Mouse (Mus musculus) Patski (cell line): Measurements from ENCODE around the gene Slc25a33. TPM values are rescaled to one million over a fixed set of nuclear protein-coding genes. Genes with fewer than 3 reads are reported as not detected.

Experiments
- ATAC-seq: fragments of 100-300 bp; one replicate; pipeline ENCODE4 v1.8.0; 2021
- CTCF ChIA-PET: fragments of 350-600 bp; sonication (Branson Sonifier 250); formaldehyde crosslinking; loops from one replicate; lab custom pipeline; 2022; ENCODE audit warnings: inconsistent platforms; lab: Charles Lee
- POLR2A ChIA-PET: fragments of 350-600 bp; sonication (Branson Sonifier 250); formaldehyde crosslinking; loops from one replicate; lab custom pipeline; 2022; ENCODE audit warnings: antibody characterized with exemption, inconsistent platforms; lab: Charles Lee
- DNase-seq: peaks from one replicate; pipeline ENCODE4 v3.0.0-alpha.2; 2011; ENCODE audit warnings: low read depth, low spot score
- H3K27me3 ChIP-seq: fragments of 371-371 bp; one replicate; pipeline ENCODE4 v1.5.1; 2021
- CTCF ChIP-seq: fragments of 100-300 bp; IDR thresholded peaks from one replicate; pipeline ENCODE4 v1.5.1; 2021
- in situ Hi-C: fragments of 300-500 bp; cut with MboI; formaldehyde crosslinking; loops from 3 replicates; pipeline ENCODE4 v1.11.1; 2018; ENCODE audit warnings: low pct_unique_long_range_greater_than_20kb, mixed read lengths
- polyA plus RNA-seq: library from polyadenylated mRNA; unstranded; gene quantifications from one replicate; pipeline ENCODE4 v1.2.3, GENCODE M21; 2021

The Slc25a33 gene
- polyA plus RNA-seq, 1 experiment from 2014 or later: 23.3 TPM

- no peaks in the 10 kb centered on the region for H3K27me3 ChIP-seq
- ATAC-seq (no peak), DNase-seq (no peak)
- ChIA-PET CTCF (interaction anchor here (1.5 kb wide), 1 partner anchor 13 kb away, joined by 8 read pairs; no protein-coding TSS in a partner anchor), POLR2A (interaction anchor here (1.2 kb wide), 1 partner anchor 13 kb away, joined by 4 read pairs; no protein-coding TSS in a partner anchor)
- no peak for TF ChIP-seq CTCF
- in situ Hi-C loops: no loop called here
These were observed 33.8 kb downstream of the Slc25a33 start for GRCm38 (mm10) chr4:149740301-149740700.

- POLR2A ChIA-PET: no interaction called here
- no peaks in the 10 kb centered on the region for H3K27me3 ChIP-seq
- ATAC-seq (no peak), DNase-seq (no peak)
- in situ Hi-C loops: no loop called here
- TF ChIP-seq CTCF: no peak
- CTCF ChIA-PET: interaction anchor here (1.5 kb wide), 1 partner anchor 13 kb away, joined by 8 read pairs; no protein-coding TSS in a partner anchor
These were observed 34.6 kb downstream of the Slc25a33 start for GRCm38 (mm10) chr4:149739478-149739877.

- in situ Hi-C loops: no loop called here
- peak; percentile 57 for DNase-seq
- TF ChIP-seq CTCF: no peak
- ATAC-seq: peak; percentile 93
- H3K27me3 ChIP-seq: no peaks in the 10 kb centered on the region
- CTCF ChIA-PET: interaction anchor here (0.6 to 3.6 kb wide), 7 partner anchors 8 to 221 kb away, joined by 3 to 20 read pairs (median 3); no protein-coding TSS in a partner anchor
- POLR2A ChIA-PET: interaction anchor here (0.7 kb wide), 1 partner anchor 9 kb away, joined by 4 read pairs; no protein-coding TSS in a partner anchor
These were observed 36.4 kb downstream of the Slc25a33 start, which contains the start of gene Tmem201 for GRCm38 (mm10) chr4:149737383-149738324. Gene Tmem201 (minus strand): TSS chr4:149738044.

GRCm38 (mm10) chr4:149736581-149736980, 37.5 kb downstream of the Slc25a33 start:
- DNase-seq (no peak), ATAC-seq (no peak)
- in situ Hi-C loops: no loop called here
- H3K27me3 ChIP-seq: no peaks in the 10 kb centered on the region
- CTCF ChIA-PET: interaction anchor here (1.0 to 3.6 kb wide), 3 partner anchors 10 to 17 kb away, joined by 3 to 20 read pairs (median 3); no protein-coding TSS in a partner anchor
- TF ChIP-seq CTCF: no peak
- POLR2A ChIA-PET: no interaction called here

GRCm38 (mm10) chr4:149735624-149736250, 38.3 kb downstream of the Slc25a33 start:
- ChIA-PET CTCF (interaction anchor here (1.3 to 3.6 kb wide), 2 partner anchors 10 to 223 kb away, joined by 3 to 20 read pairs; no protein-coding TSS in a partner anchor), POLR2A (no interaction called here)
- TF ChIP-seq CTCF: no peak
- DNase-seq (no peak), ATAC-seq (no peak)
- in situ Hi-C loops: no loop called here
- no peaks in the 10 kb centered on the region for H3K27me3 ChIP-seq

- ATAC-seq (no peak), DNase-seq (no peak)
- no peak for TF ChIP-seq CTCF
- H3K27me3 ChIP-seq: no peaks in the 10 kb centered on the region
- POLR2A ChIA-PET: interaction anchor here (1.0 kb wide), 1 partner anchor 10 kb away, joined by 3 read pairs; no protein-coding TSS in a partner anchor
- in situ Hi-C loops: no loop called here
- CTCF ChIA-PET: interaction anchor here (1.3 kb wide), 1 partner anchor 224 kb away, joined by 3 read pairs; no protein-coding TSS in a partner anchor
These were observed 39.2 kb downstream of the Slc25a33 start for GRCm38 (mm10) chr4:149734730-149735475.

DNA sequence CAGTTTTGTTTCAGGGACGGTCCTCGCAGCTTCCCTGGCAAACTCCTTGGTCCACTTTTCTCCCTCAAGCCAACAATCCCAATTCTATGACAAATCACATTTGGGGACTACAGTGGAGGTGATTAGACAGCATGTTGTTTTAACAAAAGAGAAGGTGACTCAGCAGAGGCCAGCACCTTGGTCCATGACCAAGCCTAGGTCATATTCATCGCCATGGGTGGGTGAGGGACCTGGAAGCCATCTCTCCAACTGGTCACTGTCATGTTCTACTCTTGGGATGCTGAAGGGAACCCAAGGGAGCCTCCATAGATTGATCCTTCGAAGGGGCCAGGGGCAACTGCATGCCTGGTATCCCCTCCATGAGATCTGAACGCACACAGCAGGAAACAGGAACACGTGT, 39.8 kb downstream of the Slc25a33 start:
- DNase-seq (no peak), ATAC-seq (no peak)
- CTCF ChIA-PET: no interaction called here
- no peaks in the 10 kb centered on the region for H3K27me3 ChIP-seq
- in situ Hi-C loops: no loop called here
- POLR2A ChIA-PET: interaction anchor here (1.0 kb wide), 1 partner anchor 9 kb away, joined by 3 read pairs; no protein-coding TSS in a partner anchor
- no peak for TF ChIP-seq CTCF

DNA sequence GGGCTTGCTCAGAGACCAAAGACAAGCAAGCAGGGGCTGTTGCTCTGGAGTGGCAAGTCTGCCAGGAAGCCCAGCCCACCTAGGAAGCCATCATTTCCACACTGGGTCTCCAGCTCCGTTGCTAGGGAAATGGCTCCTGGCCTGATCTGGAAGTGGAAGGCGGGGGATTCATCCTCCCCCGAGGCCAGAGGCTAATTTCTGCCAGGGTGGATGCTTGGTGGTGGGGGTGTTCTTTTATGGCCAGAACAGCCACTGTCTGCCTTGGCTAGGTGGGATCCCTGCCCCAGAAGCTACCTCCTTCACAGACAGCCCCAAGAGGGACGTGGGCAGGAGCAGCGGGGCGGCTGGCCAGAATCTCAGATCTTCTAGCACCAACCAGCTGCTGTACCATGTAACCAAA, 40.3 kb downstream of the Slc25a33 start:
- TF ChIP-seq CTCF: no peak
- in situ Hi-C loops: no loop called here
- ChIA-PET POLR2A (interaction anchor here (1.0 kb wide), 1 partner anchor 9 kb away, joined by 3 read pairs; no protein-coding TSS in a partner anchor), CTCF (no interaction called here)
- ATAC-seq (no peak), DNase-seq (no peak)
- no peaks in the 10 kb centered on the region for H3K27me3 ChIP-seq

- ATAC-seq (no peak), DNase-seq (no peak)
- ChIA-PET POLR2A (no interaction called here), CTCF (no interaction called here)
- in situ Hi-C loops: no loop called here
- no peak for TF ChIP-seq CTCF
- no peaks in the 10 kb centered on the region for H3K27me3 ChIP-seq
These were observed 41.3 kb downstream of the Slc25a33 start for GRCm38 (mm10) chr4:149732800-149733199.
